Mouse (Mus musculus): ENCODE data around the gene Tnfrsf1b.

The Tnfrsf1b gene

DNA sequence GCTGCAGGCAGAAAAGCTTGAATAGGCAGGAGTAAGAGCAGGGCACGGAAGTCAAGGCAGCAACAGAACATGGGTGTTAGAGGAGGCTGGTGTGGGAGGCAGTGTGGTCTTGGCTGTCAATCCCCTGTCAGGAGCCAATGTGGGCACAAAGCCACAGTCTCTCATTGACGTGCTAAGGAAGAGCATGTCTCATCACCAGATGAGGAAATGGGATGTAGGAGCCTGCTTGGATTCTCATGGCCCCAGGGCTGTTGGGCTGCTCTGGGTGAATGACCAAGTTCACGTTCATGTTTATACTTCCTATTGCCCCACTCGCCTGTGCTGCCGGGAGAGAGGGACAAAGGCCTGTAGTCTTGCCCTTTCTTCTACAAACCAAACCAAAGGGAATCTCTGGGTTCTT, 28.8 kb downstream of the Tnfrsf1b start:
- DNase-seq, result no peak

DNA sequence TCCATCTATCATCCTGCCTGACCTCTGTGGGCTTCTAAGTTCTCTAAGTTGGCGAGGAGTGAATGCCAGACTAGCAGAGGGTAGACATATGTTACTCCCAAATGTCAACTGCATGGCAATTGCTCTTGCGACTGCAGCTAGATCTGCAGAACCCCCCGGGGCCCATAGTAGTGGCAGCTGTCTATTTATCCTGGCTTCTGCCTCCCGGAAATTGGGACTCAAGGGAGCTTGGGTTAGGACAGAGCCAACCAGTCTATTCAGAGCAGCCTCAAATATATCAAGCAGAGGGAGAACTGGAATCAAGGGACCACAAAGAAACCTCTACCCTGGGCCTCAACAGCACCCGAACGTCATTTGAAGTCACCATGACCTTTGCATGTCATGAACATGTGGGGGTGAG, 29.6 kb downstream of the Tnfrsf1b start:
- no peak for DNase-seq

DNA sequence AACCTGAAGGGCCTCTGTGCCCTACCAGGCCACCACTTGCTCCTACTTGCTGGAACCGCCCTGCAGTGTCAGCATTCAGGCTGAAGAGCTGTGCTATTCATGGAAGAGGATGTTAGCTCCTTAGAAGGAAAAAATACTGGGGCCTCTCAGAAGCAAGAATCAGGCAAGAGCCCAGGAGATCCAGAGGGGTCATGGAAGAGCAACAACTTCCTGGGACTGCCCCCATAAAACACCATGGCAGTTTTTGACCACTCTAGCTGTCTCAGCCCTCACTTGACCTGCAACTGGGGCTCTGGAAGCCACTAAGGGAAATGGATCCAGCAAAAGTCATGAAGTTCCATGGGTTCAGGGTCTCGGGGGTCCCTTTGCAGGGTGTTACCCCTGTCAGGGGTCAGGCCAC, 31.3 kb downstream of the Tnfrsf1b start:
- DNase-seq, result no peak

DNA sequence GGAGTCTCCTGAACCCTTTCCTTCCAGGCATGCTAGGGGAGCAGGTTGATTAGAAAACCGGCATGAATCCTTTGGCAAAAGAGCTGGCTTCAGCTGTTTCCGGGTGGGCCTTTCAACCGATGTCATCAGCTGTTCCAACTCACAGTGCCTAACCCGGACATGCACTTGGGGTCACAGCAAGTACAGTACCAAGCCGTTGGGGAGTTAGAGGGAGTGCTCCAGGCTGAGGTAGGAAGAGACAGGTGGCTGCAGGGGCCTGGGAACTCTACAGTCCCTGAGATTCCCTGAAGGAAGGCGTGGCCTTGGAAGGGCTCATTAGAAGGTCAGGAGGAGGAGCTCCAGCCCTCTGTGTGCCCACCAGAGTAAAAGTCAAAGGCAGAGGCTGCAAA, 31.9 kb downstream of the Tnfrsf1b start:
- no peak for DNase-seq

DNA sequence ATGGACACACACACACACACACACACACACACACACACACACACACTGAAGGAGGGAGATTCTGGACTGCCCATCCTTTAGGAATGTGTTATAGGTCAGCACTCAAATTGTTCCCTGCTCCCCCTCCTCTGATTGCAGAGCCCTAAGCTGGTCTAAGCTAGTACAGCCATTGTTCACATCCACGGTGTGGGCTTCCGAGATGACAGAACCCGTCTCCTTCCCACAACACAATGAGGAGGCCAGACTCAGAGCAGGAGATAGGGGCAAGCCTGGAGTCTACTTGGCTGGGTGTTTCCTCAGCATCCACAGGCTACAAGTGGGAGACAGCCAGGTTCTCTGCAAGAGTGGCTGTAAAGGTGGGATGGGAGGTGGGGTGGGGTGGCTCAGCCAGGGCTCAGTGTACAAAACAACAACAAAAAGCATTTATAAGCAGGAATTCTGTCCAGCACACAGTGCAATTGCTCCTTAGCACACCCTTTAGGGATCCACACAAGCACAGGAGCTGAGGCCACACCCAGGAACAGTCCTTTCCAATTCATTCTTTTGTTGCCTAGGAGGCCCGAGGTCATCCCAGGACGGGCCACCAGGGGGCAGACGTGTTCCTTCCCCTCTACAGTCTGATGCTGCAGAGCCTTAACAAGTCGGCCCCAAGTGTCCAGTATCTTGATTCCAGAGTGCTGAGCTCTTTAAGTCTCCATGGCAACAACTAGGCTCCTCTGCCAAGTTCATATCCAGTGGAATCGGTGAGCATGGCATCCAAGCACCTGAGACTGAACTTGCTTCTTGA, 32.5 kb downstream of the Tnfrsf1b start:
- peak; percentile 95 for DNase-seq

DNA sequence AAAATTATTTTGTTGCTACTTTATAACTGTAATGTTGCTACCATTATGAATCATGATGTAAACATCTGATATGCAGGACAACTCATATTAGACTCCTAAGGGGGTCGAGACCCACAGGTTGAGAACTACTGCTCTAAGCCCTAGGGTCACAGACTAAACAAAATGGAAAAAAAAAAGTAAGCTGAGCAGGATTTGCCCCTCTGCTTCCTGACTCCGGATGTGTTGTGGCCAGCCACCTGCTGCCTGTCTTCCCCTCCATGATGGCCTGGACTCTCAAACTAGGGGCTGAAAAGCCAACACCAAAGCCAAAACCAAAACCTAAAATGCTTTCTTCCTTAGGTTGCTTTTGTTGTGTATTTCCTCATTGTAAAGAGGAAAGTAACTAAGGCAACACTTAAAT, 35.6 kb downstream of the Tnfrsf1b start:
- DNase-seq, result peak; percentile 44

DNA sequence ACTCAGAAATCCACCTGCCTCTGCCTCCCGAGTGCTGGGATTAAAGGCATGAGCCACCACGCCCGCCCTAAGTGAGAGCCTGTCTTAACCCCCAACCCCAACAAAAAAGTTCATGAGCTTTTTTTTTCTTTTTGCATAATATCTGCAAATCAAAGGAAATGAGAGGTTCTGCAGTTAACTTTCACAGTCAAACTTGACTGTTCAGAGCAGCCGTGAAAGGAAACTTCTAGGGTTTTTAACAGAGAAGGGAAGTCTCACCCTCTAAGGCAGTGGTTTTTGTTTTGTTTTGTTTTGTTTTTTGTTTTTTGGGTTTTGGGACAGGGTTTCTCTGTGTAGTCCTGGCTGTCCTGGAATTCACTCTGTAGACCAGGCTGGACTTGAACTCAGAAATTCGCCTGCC, 36.1 kb downstream of the Tnfrsf1b start:
- no peak for DNase-seq

DNA sequence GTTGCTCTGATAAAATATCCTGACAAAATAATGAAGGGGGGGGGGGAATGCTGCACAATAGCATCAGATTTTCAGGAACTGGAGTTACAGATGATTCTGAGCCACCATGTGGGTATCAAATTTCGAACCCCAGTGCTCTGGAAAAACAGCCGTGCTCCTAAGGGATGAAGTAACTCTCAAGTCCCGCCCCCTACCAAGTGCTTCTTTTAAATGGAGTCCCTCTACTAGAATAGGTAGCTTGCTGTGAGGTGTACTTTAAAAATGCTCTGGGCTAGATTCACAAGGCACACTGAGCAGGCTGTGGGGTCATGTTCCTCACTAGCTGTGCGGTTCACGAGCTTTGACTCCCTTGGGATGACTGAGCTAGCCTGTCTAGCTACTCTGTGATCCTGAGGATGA, 37.0 kb downstream of the Tnfrsf1b start:
- no peak for DNase-seq

DNA sequence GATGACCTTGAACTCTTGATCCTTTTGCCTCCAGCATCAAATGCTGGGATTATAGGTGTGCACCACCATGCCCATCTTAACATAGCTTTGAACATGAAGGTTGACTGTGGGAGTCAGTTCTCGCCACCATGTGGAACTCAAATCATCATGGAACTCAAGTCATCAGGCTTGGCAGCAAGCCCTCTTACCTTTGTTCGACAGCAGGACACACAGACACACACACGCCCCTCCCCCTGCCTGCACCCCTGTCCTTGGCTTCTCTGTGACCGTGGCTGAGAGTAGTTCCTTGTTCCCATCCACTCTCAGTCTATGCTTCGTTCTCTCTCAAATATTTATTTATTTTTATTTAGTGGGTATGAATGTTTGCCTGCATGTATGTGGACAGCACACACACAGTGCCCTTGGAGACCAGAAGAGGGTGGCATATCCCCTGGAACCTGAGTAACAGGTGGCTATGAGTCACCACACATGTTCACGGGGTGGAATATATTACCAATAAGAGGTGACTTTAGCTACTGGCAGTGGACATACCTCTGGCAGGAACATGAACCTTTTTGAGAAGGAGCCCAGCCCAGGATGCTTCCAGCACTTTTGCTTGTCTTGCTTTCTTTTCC, 37.5 kb downstream of the Tnfrsf1b start:
- DNase-seq, result no peak

DNA sequence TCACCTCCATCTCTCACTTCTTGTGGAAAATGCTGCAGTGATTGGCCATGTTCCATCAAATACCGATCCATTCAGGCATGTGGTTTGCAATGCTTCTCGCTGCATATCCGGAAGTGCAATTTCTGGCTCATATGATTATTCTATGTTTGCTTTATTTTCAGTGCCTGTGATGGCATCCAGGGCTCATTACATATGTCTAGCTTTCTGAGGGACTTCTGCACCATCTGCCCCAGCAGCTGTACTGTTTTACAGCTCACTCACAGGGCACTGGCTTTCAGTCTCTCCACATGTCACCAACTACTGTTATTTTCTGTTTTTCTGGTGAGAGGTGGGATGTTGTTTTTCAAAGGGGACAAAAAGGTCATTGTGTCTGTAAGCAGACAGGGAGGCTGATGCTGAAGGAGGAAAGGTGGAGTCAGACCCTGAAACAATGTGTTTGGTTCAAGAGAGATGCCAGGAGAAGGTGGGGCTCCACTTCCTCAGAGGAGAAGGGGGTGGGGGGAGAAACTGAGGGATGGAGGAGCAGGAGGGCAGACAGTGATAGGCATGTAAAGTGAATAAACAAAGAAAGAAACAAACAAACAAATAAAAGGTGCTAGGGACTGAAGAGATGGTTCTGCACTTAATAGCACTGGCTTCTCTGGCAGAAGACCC, 38.8 kb downstream of the Tnfrsf1b start:
- no peak for DNase-seq

DNA sequence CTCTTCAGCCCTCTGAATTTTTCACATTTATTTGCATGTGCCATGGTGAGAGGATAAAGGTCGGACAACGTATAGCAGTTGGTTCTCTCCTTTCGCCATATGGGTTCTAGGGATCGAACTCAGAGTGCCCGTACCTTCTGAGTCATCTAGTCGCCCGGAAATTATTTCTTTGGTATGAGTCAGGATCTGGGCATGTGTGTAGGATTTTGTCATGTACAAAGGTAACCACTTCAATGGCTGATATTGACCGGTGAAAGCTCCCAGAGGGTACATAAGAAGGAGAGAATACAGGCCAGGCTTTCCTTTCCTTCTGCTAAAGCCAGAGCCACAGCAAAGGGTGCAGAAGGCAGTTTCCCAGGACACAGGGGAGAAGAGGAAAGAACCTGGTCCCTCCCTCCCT, 41.9 kb downstream of the Tnfrsf1b start:
- no peak for DNase-seq

DNA sequence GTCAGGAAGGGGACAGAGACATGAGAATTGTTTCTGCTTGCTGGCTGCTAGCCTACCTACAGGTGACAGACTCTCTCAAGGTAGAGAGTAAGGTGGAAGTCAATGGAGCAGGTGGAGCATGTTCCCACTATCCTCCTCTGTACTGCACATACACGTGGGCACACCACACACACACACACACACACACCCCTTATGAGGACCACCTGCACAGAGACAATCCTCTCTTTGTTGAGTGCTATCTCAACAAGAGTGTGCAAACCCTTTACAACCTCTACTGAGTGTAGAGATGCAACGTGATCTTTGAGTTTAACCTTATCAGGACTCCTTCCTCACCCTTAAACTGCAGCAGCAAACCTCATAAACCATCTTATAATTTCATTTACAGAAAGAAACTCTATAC, 43.4 kb downstream of the Tnfrsf1b start:
- no peak for DNase-seq

DNA sequence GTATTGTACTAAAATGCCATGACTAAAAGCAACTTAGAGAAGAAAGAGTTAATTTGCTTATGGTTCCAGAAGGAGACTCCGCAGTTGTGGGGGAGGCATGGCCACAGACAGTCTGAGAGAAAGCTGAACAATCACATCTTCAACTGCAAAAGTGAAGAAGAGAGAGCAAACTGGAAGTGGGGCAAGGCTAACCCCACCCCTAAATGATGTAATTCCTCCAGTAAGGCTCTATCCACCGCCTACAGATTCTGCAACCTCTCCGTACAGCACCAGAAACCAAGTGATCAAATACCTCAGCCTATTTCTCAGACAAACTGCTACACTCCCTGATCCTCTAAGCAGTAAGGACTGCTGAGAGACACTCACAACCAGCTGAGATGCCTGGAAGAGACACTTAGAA, 45.2 kb downstream of the Tnfrsf1b start:
- no peak for DNase-seq

DNA sequence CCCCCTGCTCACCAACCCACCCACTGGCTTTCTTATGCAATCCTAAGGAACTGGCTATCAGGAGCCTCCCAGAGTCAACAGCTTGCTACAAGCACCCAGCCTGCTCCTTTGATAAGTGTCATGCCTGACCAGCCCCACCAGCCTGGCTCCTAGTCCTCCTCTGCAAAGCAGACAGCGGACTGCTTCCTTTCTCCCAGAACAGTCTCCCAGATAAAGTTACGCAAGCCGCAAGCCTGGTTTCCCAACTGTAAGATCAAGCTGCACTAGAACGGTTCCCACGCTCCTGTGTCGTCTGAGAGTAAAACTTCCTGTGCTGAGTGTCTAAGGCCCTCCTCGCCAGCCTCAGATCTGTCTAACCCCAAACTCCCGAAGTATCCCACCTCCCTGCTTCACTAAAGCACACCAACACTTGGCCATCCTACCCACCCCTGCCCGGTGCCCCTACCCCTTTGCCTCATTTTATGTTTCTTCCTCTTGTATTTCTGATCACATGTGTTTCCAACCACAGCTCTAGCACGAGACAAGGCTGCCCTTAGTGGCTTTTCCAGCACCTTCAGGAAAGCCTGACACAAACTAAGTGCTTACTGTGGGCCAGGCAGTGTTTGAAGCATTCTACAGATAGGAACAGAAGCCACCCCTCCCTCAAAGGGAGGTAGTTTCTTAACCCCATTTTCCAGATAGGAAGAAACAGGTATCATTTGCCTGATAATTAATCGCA, 46.5 kb downstream of the Tnfrsf1b start:
- no peak for DNase-seq

DNA sequence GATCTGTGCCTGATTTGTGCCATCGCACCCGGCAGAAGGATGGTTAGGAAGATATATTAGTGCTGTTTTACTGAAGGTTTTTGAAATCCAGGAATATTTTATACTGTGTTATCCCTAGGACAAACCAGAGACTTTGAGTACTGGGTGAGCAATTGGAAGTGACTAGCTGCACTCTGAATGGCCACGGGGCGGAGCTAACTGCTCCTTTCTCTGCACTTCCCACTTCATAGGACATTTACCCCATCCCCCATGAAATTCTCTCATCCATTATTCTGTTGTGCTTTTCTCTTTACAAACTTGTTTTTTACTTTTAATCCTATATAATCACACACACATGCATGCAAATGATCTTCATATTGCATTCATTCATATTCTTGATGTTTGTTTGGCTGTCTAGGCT, 50.1 kb downstream of the Tnfrsf1b start:
- peak; percentile 44 for DNase-seq

DNA sequence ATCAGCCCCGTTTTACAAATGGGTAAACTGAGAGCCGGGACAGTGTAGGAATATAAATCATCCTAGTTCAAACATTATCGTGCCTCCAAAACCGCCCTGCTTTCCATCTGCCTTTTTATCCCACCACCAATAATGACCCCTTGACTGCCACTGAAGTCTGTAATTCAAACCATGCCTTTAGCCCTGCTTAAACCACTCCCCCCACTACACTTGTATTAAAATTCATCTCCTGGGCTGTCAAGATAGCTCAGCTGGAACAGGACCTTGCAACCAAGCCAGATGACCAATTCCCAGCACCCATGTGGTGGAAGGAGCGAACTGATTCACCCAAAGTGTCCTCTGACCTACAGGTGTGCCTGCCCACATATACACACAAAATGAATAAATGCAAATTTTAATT, 51.5 kb downstream of the Tnfrsf1b start:
- DNase-seq, result no peak

DNA sequence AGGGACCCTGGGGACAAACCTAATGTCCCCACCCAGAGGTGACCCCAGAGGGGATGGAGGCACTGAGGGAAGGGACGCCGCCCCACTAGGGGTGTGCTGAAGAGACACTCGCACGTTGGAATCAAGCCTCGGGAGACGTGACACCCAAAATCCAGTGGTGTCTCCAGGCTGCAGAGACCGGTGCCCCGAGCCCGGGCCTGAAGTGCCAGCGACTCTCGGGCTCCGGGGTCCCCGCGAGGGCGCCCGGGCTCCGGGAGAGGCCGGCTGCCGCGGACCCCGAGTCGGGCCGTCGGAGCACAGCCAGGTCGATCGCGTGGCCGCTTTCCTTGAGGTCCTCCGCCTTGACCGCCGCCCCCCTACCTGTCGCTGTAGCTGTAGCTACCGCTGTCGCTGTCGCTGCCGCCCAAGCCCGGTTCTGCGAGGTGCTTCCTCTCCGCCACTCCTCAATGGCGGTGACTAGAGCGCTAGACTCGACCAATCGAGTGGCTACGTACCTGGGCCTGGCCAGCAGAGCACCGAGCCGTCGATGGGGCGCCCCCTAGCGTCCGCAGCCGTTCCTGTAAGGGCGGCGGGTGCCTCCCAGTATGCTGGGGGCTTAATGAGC, 52.0 kb downstream of the Tnfrsf1b start, which contains the start of gene Vps13d:
Gene Vps13d (minus strand): TSS at position 447 of the 604 bp plus-strand sequence.
- peak; percentile 98 for DNase-seq

DNA sequence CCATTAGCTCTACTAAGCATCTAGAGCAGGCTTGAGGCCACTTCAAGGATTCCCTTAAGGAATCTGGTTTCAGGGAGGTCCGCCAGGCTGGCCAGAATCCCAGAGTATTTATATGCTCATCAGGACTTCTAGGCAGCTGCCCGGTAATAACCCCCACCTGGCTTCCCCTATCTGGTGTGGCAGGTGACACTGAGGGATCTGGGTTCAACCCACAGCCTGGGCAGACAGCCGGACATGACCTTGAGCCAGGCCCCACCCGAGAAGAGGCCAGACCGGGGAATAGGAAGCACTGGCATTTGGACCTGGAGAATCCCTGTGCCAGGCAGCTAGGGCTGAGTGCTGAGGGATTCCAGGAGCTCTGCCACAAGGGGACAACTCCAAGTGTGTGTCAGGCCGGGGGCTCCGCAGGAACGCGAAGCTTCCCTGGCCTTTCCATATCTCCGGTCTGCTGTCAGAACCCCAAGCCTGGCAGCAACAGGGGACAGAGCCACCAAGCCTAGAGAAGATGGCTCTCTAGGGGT, 52.6 kb downstream of the Tnfrsf1b start:
- DNase-seq, result peak; percentile 35

DNA sequence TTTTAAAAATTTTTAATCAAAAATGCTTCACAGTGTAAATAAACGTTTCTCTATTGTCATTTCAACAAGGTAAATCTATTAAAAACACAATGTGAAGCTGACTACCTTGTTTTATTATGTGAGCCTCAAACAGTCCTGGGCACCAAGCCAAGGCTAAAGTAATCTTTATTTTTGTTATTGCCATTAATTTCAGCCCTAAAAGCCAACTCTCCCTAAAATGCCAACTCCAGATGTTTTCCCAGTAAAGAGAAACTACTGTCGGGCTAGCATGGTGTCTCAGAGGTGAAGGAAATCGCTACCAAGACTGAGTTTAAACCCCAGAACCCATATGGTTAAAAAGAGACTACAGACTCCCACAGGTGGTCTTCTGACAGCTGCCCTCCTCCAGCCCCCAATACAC, 53.3 kb downstream of the Tnfrsf1b start:
- no peak for DNase-seq

DNA sequence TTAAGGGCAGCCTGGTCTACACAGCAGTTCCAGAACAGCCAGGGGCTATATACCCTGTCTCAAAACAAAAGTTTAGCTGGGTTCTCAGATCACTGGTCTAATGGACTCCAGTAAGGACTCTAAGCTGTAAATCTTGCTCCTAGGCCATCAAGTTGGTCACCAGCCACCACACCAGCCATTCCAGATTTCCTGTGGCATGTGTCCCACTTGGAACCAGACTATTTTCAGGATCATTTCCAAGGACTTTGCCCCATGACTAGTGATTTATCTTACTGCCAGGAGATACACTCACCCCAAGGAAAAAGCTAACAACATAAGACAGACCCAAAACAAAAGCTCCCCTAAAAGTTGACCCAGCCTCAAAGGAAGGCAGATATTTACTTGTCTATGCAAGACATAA, 54.0 kb downstream of the Tnfrsf1b start:
- no peak for DNase-seq

DNA sequence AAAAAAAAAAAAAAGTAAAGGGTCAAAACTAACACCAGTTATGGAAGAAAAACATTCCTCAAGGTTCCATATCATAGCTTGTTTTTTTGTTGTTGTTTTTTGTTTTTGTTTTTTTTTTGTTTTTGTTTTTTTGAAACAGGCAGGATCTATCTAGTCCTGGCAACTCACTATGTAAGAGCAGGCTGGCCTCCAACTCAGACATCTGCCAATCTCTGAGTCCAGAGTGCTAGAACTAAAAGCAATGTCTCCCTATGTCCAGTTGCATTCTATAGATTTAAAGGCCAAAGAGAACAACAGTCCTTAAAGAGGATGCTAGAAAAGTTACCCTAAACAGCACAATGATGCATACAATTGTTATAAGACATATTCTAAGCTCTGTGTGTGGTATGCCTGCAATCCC, 58.1 kb downstream of the Tnfrsf1b start:
- DNase-seq, result no peak

DNA sequence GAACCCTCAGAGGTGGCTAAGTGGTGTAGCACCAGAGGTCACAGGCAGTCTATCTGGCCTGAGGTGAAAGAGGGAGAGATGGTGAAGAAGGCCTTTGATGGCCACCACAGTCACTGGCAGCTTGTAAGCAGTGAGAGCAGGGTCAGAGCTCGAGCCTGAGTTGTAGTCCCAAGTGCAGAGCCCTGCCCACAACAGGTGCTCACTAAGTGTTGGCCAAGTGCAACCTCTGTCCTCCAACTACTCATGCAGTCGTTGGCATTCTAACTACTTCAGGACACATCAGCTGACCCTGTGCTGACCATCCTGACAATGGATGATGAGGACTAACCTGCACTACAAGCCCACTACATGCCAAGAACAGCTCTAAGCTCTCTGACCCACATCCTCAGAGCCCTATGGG, 59.1 kb downstream of the Tnfrsf1b start:
- DNase-seq, result no peak

Measured in thymus, postnatal 4 days (tissue).